Mouse (Mus musculus) ES-CJ7 (cell line): ENCODE results near the gene Chrm3.
"Not testable (repeated sequence)": the region's sequence is repeated elsewhere in the genome, so short reads cannot be mapped to it uniquely, and the experiment has no call there.

ENCODE experiments used
- DNase-seq: peaks from one replicate; pipeline ENCODE4 v3.0.0; 2011; ENCODE audit warnings: low read depth, low spot score

The Chrm3 gene

GRCm38 (mm10) chr13:10360777-10361176, at the start of gene Chrm3:
Chrm3 (minus strand) TSS chr13:10360847.
- DNase-seq: peak; percentile 36

GRCm38 (mm10) chr13:10394364-10394763, 33.7 kb upstream of the Chrm3 start:
- no peak for DNase-seq

GRCm38 (mm10) chr13:10375487-10375886, 14.8 kb upstream of the Chrm3 start:
- not testable (repeated sequence) for DNase-seq

- DNase-seq: peak; percentile 8
Measured at GRCm38 (mm10) chr13:10360199-10360694, 400 bp downstream of the Chrm3 start.

- DNase-seq: peak; percentile 4
Measured at GRCm38 (mm10) chr13:10359516-10360198, 990 bp downstream of the Chrm3 start.

GRCm38 (mm10) chr13:10355796-10356195, 4.9 kb downstream of the Chrm3 start:
- no peak for DNase-seq

GRCm38 (mm10) chr13:10354885-10355575, 5.6 kb downstream of the Chrm3 start:
- no peak for DNase-seq

- DNase-seq: no peak
Measured at GRCm38 (mm10) chr13:10352141-10352540, 8.5 kb downstream of the Chrm3 start.

- peak; percentile 30 for DNase-seq
Measured at GRCm38 (mm10) chr13:10344362-10344761, 16.3 kb downstream of the Chrm3 start.

- DNase-seq: no peak
Measured at GRCm38 (mm10) chr13:10335558-10335957, 25.1 kb downstream of the Chrm3 start.

GRCm38 (mm10) chr13:10332762-10333161, 27.9 kb downstream of the Chrm3 start:
- DNase-seq: no peak

GRCm38 (mm10) chr13:10309811-10310210, 50.8 kb downstream of the Chrm3 start:
- DNase-seq: no peak

- DNase-seq: no peak
Measured at GRCm38 (mm10) chr13:10295160-10295559, 65.5 kb downstream of the Chrm3 start.

- no peak for DNase-seq
Measured at GRCm38 (mm10) chr13:10284331-10284730, 76.3 kb downstream of the Chrm3 start.

GRCm38 (mm10) chr13:10274907-10275306, 85.7 kb downstream of the Chrm3 start:
- DNase-seq: no peak

GRCm38 (mm10) chr13:10263784-10264183, 96.9 kb downstream of the Chrm3 start:
- DNase-seq: no peak

- no peak for DNase-seq
Measured at GRCm38 (mm10) chr13:10253049-10253448, 107.6 kb downstream of the Chrm3 start.

GRCm38 (mm10) chr13:10251499-10252179, 109.0 kb downstream of the Chrm3 start:
- DNase-seq: no peak

- no peak for DNase-seq
Measured at GRCm38 (mm10) chr13:10244243-10244998, 116.2 kb downstream of the Chrm3 start.

GRCm38 (mm10) chr13:10240238-10240637, 120.4 kb downstream of the Chrm3 start:
- DNase-seq: no peak

- DNase-seq: no peak
Measured at GRCm38 (mm10) chr13:10239825-10240224, 120.8 kb downstream of the Chrm3 start.

GRCm38 (mm10) chr13:10237616-10238015, 123.0 kb downstream of the Chrm3 start:
- DNase-seq: no peak
